Mouse (Mus musculus): Measurements from ENCODE around the gene Gm38394. TPM values are rescaled to one million over a fixed set of nuclear protein-coding genes. Genes with fewer than 3 reads are reported as not detected.

Gene Gm38394
- polyA plus RNA-seq, 1 experiment, result not detected

DNA sequence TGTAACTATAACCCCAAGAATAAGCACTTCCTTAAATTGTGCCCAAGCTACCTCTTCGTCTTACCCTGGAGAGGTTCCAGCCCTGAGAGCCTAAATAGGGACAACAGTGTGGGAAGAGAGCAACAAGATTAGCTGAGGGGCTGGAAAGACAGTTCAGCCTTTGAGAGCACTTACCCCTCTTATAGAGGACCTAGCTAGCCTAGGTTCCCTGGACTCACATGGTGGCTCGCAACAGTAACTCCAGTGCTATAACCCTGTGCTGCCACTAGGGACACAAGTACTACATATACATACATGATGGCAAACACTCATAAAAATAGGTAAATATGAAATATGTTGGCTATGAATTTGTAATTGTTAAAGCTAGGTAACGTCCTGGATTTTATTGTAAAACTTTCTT is 47.3 kb downstream of the Gm38394 start:
- Histone ChIP-seq H3K27ac (ENCODE audit: insufficient read depth, low read depth, low read length) (no peak overlapping the region), H3K4me3 (ENCODE audit: insufficient read depth, low read depth, low read length) (no peak overlapping the region), H3K4me1 (ENCODE audit: control insufficient read depth, insufficient read depth, low read length) (no peaks in the 10 kb centered on the region)
- TF ChIP-seq POLR2A (IDR thresholded peaks at IDR 0.05; ENCODE audit: insufficient read depth, low read depth, low read length), result no peak
- TF ChIP-seq CTCF (IDR thresholded peaks at IDR 0.05; ENCODE audit: insufficient read depth, low read depth, low read length), result no peak
- WGBS, result 79% methylated on average over 3 of the region's 3 CpGs

DNA sequence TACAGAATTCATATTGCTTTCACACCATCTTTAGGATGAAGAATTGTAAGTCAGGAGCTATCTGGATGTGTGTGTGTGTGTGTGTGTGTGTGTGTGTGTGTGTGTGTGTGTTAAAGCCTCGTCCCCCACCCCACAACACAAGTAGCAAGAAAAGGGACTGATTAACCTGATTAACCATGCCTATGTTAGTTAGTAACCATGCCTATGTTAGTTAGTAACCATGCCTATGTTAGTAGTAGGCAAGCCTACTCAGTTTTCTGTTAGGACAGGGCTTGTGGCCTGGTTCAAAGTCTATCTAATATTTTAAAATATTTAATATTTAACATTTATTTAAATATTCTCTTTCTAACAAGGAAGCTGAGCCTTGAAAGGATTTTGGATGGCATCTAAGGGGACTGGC is 49.7 kb downstream of the Gm38394 start:
- H3K4me1 ChIP-seq (ENCODE audit: control insufficient read depth, insufficient read depth, low read length), result no peaks in the 10 kb centered on the region
- TF ChIP-seq POLR2A (IDR thresholded peaks at IDR 0.05; ENCODE audit: insufficient read depth, low read depth, low read length) (no peak), CTCF (IDR thresholded peaks at IDR 0.05; ENCODE audit: insufficient read depth, low read depth, low read length) (no peak)
- no peak overlapping the region for H3K27ac ChIP-seq (ENCODE audit: insufficient read depth, low read depth, low read length)
- H3K4me3 ChIP-seq (ENCODE audit: insufficient read depth, low read depth, low read length), result no peak overlapping the region
- WGBS, result 79% methylated on average over 1 of the region's 1 CpGs

DNA sequence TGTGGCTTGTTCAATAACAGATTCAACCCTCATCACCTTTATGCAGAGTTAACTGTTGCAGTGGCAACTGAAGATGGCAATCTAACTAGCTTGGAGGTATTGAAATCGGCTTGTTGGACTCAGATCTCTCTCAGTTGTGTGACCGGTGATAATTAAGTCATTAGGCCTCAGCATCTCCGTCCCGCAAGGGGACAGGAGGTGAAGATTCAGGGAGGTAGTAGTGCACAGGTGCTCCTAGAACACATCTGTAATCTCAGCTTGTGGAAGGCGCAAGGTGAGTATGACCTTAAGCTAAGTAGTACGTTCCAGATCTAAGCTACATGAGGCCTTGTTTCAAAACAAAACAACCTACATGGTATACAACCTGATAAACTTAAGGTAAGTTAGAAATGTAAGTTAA is 50.5 kb downstream of the Gm38394 start:
- H3K4me3 ChIP-seq (ENCODE audit: insufficient read depth, low read depth, low read length), result no peak overlapping the region
- WGBS, result 51% methylated on average over 6 of the region's 6 CpGs
- TF ChIP-seq CTCF (IDR thresholded peaks at IDR 0.05; ENCODE audit: insufficient read depth, low read depth, low read length) (no peak), POLR2A (IDR thresholded peaks at IDR 0.05; ENCODE audit: insufficient read depth, low read depth, low read length) (no peak)
- H3K27ac ChIP-seq (ENCODE audit: insufficient read depth, low read depth, low read length), result no peak overlapping the region
- no peaks in the 10 kb centered on the region for H3K4me1 ChIP-seq (ENCODE audit: control insufficient read depth, insufficient read depth, low read length)

DNA sequence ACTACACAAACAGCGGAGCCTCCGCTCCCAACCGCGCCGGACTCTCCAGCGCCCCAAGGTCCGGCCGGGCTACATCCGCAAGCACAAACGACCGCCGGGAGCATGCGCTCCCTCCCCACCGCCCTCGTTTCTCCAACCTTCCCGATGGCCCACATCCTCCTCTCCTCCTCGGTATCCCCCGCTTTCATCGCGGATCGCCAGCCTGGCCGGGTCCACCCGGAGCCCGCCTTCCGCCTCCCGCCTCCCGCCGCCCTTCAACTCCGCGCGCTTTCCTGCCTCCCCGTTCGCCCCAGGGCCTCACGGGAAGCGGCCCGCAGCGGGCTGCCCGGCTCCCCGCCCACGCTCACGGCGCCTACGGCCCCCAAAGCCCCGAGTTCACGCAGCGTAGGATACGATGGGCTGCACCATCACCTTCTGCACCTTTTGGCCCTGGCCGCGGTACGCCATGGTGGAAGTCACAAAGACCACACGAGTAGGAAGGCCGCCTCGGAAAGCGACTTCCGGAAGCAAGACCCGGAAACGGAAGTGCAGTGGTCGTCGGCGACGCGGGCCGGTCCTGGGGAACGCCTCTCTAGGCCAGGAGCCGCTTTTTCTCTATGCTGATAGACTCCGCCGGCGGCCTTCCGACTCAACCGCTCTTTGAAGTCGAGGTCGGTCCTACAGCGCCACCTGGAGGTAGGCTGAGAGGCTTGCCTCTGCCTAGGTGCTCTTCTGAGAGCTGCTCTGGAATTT is 51.2 kb downstream of the Gm38394 start, which contains the start of gene Snrpe:
Gene Snrpe (minus strand): TSS at position 521 of the 732 bp plus-strand sequence.
- Histone ChIP-seq H3K4me1 (ENCODE audit: control insufficient read depth, insufficient read depth, low read length) (no peaks in the 10 kb centered on the region), H3K4me3 (ENCODE audit: insufficient read depth, low read depth, low read length) (peak within 1 kb of the TSS; percentile 92), H3K27ac (ENCODE audit: insufficient read depth, low read depth, low read length) (peak within 1 kb of the TSS; percentile 87)
- under 1% methylated on average over 73 of the region's 73 CpGs for WGBS
- TF ChIP-seq CTCF (IDR thresholded peaks at IDR 0.05; ENCODE audit: insufficient read depth, low read depth, low read length) (peak; percentile 88), POLR2A (IDR thresholded peaks at IDR 0.05; ENCODE audit: insufficient read depth, low read depth, low read length) (0 out of 2 replicates have a peak, but pooled peaks have one; percentile 34)

DNA sequence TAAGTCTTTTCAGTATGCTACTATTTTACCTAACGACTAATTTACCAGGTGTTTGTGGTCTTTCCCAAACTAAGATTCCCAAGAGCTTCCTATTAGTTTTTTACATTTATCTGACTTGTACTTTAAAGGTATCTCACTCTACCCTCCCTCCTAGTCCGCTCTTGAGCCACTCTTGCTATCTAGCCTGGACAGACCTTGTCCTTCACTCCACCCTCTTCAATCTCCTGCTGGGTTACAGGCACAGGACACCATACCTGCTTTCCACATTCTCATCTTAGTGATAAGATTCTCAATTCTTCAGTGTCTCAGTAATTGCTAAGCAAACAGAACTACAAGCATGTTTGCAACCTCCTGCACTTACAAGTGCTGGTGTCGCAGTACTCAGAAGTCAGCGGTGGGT is 57.9 kb downstream of the Gm38394 start:
- H3K4me1 ChIP-seq (ENCODE audit: control insufficient read depth, insufficient read depth, low read length), result no peaks in the 10 kb centered on the region
- TF ChIP-seq POLR2A (IDR thresholded peaks at IDR 0.05; ENCODE audit: insufficient read depth, low read depth, low read length) (no peak), CTCF (IDR thresholded peaks at IDR 0.05; ENCODE audit: insufficient read depth, low read depth, low read length) (no peak)
- H3K27ac ChIP-seq (ENCODE audit: insufficient read depth, low read depth, low read length), result no peak overlapping the region
- H3K4me3 ChIP-seq (ENCODE audit: insufficient read depth, low read depth, low read length), result no peak overlapping the region
- 98% methylated on average over 4 of the region's 4 CpGs for WGBS

DNA sequence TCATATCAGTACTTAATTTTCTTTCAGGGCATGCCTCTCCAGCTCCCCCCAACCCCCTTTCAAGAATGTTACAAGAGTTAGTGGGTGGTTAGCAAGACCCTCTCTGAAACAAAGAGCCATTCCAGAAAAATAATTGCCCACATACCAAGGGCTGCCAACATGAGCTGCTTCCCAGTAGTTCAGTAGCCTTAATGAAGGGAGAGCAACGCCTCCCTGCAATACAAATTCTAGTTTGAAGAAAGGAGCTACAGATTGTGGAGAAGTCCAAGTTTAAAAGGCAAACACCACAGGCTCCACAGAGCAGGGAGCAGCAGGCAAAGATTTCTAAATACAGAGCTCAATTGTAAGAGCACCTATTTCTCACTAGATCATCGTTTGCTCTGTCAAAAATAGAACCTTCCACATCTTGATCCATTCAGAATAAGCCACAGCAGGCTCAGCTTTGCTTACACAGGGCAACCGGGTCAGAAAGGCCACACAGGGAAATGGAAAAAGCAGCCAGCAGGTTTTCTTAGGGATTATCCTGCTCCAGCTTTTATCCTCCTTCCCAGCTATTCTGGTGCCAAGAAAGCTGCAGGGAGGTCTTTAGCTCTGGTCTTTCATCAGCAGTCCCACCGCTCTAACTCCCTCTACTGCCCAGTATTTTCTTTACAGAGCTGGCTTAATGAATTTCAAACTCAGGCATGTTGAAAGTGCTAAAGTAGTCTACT is 64.7 kb downstream of the Gm38394 start:
- WGBS, result 3% methylated on average over 4 of the region's 4 CpGs
- Histone ChIP-seq H3K4me3 (ENCODE audit: insufficient read depth, low read depth, low read length) (no peak overlapping the region), H3K4me1 (ENCODE audit: control insufficient read depth, insufficient read depth, low read length) (0 out of 2 replicates have a peak, but pooled peaks cover 2% of the 10 kb centered on the region), H3K27ac (ENCODE audit: insufficient read depth, low read depth, low read length) (peak overlapping the region; percentile 29; the same call in 1 of the 2 replicates)
- TF ChIP-seq CTCF (IDR thresholded peaks at IDR 0.05; ENCODE audit: insufficient read depth, low read depth, low read length) (no peak), POLR2A (IDR thresholded peaks at IDR 0.05; ENCODE audit: insufficient read depth, low read depth, low read length) (no peak)

DNA sequence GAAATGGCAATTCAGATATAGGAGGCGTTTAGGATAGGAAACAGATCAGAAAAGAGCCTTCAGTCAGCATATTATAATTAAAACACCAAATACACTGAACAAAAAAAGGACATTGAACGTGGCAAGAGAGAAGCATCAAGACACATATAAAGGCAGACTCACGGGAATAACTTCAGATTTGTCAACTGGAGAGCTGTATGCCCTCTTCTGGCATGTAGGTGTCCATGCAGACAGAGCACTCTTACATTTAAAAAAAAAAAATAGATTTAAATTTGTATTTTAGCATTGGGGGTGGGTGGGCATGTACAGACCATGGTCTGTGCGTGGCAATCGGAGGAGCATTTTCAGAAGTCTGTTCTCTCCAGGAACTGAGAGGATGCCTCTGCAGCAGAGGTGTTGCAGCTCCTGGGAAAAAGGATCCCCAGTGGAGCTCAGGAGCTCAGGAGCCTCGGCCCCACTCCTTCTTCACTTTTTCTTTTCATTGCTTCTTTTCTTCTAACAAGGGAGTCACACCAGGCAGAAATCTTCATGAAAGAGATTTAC is 75.1 kb downstream of the Gm38394 start:
- TF ChIP-seq POLR2A (IDR thresholded peaks at IDR 0.05; ENCODE audit: insufficient read depth, low read depth, low read length) (no peak), CTCF (IDR thresholded peaks at IDR 0.05; ENCODE audit: insufficient read depth, low read depth, low read length) (no peak)
- Histone ChIP-seq H3K4me1 (ENCODE audit: control insufficient read depth, insufficient read depth, low read length) (peaks cover 2% of the 10 kb centered on the region; the same call in 1 of the 2 replicates), H3K27ac (ENCODE audit: insufficient read depth, low read depth, low read length) (no peak overlapping the region), H3K4me3 (ENCODE audit: insufficient read depth, low read depth, low read length) (no peak overlapping the region)
- WGBS, result 70% methylated on average over 6 of the region's 6 CpGs

DNA sequence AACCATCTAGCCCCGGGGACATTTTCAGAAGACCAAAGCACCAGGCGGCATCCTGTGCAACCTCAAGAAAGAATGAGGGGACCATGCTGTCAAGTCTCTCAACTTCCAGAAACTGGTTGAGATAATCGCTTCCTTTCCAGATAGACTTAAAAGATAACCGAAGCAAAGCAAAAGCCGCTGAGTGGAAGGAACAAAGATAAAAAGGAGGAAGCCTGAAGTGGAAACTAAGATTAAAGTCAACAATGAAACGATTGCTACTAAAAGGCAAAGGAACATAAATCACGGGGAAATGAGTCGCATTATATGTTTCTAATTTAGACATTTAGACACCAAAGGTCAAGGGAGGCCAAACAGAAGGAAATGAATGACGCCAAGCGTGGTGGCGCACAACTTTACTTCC is 89.8 kb downstream of the Gm38394 start:
- TF ChIP-seq POLR2A (IDR thresholded peaks at IDR 0.05; ENCODE audit: insufficient read depth, low read depth, low read length), result no peak
- 90% methylated on average over 11 of the region's 11 CpGs for WGBS
- no peak overlapping the region for H3K27ac ChIP-seq (ENCODE audit: insufficient read depth, low read depth, low read length)

More for the DNA sequence above, 89.8 kb downstream of the Gm38394 start:
- Histone ChIP-seq H3K4me3 (ENCODE audit: insufficient read depth, low read depth, low read length) (no peak overlapping the region), H3K4me1 (ENCODE audit: control insufficient read depth, insufficient read depth, low read length) (peaks cover 3% of the 10 kb centered on the region; the same call in 1 of the 2 replicates)

Other genes starting within 250 kb of the Gm38394 start
- not detected in 2 replicates for gene Sox13, start 236.9 kb downstream of the Gm38394 start, polyA plus RNA-seq (2012; ENCODE audit: insufficient read depth, insufficient read length, low replicate concordance, missing spikeins)
- not detected in 2 replicates for gene Snrpe, start 51.0 kb downstream of the Gm38394 start, polyA plus RNA-seq (2012; ENCODE audit: insufficient read depth, insufficient read length, low replicate concordance, missing spikeins)
- not detected in 2 replicates for gene Zbed6, start 433 bp downstream of the Gm38394 start, polyA plus RNA-seq (2012; ENCODE audit: insufficient read depth, insufficient read length, low replicate concordance, missing spikeins)
- gene Lax1, start 28.8 kb upstream of the Gm38394 start, polyA plus RNA-seq (2012; ENCODE audit: insufficient read depth, insufficient read length, low replicate concordance, missing spikeins), result not detected in 2 replicates
- gene Atp2b4, start 139.7 kb upstream of the Gm38394 start, polyA plus RNA-seq (2012; ENCODE audit: insufficient read depth, insufficient read length, low replicate concordance, missing spikeins), result 167 TPM in 1 of 2 replicates, not detected in the other
- gene Optc, start 246.7 kb upstream of the Gm38394 start, polyA plus RNA-seq (2012; ENCODE audit: insufficient read depth, insufficient read length, low replicate concordance, missing spikeins), result not detected in 2 replicates